Mouse (Mus musculus) megakaryocyte, embryonic 14.5 days (primary cell): ENCODE data around the gene Mknk2. TPM values are rescaled to one million over a fixed set of nuclear protein-coding genes. Genes with fewer than 3 reads are reported as not detected.

Experiments used
- H3K27me3 ChIP-seq: replicated peaks from 2 replicates; pipeline ENCODE3; 2012; ENCODE audit warnings: inconsistent platforms
- H3K36me3 ChIP-seq: replicated peaks from 2 replicates; pipeline ENCODE3; 2012; ENCODE audit warnings: low read length, inconsistent platforms, mixed read lengths
- H3K4me1 ChIP-seq: 2 replicates; pipeline ENCODE4 v1.6.1; 2012; ENCODE audit warnings: inconsistent platforms
- H3K4me3 ChIP-seq: replicated peaks from 2 replicates; pipeline ENCODE3; 2012; ENCODE audit warnings: moderate library complexity, mild to moderate bottlenecking, inconsistent platforms
- H3K9me3 ChIP-seq: 2 replicates; pipeline ENCODE4 v1.6.1; 2012; ENCODE audit warnings: inconsistent platforms
- FLI1 ChIP-seq: IDR thresholded peaks from 2 replicates; pipeline ENCODE4 v1.6.1; 2012; ENCODE audit warnings: low read length, inconsistent platforms, mixed read lengths
- GATA1 ChIP-seq: IDR thresholded peaks from 3 replicates; pipeline ENCODE4 v1.6.1; 2012; ENCODE audit warnings: mixed read lengths, low read length, inconsistent platforms, borderline replicate concordance
- polyA plus RNA-seq: library from polyadenylated mRNA; stranded (reverse); fragments of >175 nt; gene quantifications from 2 replicates; pipeline ENCODE4 v1.2.3, GENCODE M21; 2012; ENCODE audit warnings: low replicate concordance; ENCODE audit not compliant: insufficient read depth

The Mknk2 gene
- polyA plus RNA-seq, 1 experiment = 472 TPM

- Histone ChIP-seq H3K4me3 (peak overlapping the region; percentile 89), H3K9me3 (no peaks in the 10 kb centered on the region), H3K27me3 (no peaks in the 10 kb centered on the region), H3K4me1 (peaks cover 86% of the 10 kb centered on the region), H3K36me3 (peaks cover 57% of the 10 kb centered on the region)
- no peak for TF ChIP-seq GATA1
- no peak for TF ChIP-seq FLI1
These were observed 22.2 kb upstream of the Mknk2 start for GRCm38 (mm10) chr10:80700038-80700504.

GRCm38 (mm10) chr10:80698605-80699004 lies 20.7 kb upstream of the Mknk2 start:
- peaks cover 56% of the 10 kb centered on the region for H3K36me3 ChIP-seq
- TF ChIP-seq FLI1 (no peak), GATA1 (no peak)

GRCm38 (mm10) chr10:80697812-80698211 lies 19.9 kb upstream of the Mknk2 start:
- H3K4me1 ChIP-seq = peaks cover 86% of the 10 kb centered on the region
- H3K36me3 ChIP-seq = peaks cover 59% of the 10 kb centered on the region
- H3K27me3 ChIP-seq = no peaks in the 10 kb centered on the region
- peak overlapping the region; percentile 86 for H3K4me3 ChIP-seq
- no peak for TF ChIP-seq FLI1
- TF ChIP-seq GATA1 = peak; percentile 93
- H3K9me3 ChIP-seq = no peaks in the 10 kb centered on the region

More at GRCm38 (mm10) chr10:80698605-80699004, 20.7 kb upstream of the Mknk2 start:
- peak overlapping the region; percentile 86 for H3K4me3 ChIP-seq
- peaks cover 86% of the 10 kb centered on the region for H3K4me1 ChIP-seq
- no peaks in the 10 kb centered on the region for H3K9me3 ChIP-seq
- H3K27me3 ChIP-seq = no peaks in the 10 kb centered on the region

- Histone ChIP-seq H3K27me3 (no peaks in the 10 kb centered on the region), H3K36me3 (peaks cover 63% of the 10 kb centered on the region), H3K4me1 (peaks cover 87% of the 10 kb centered on the region), H3K4me3 (peak overlapping the region; percentile 86), H3K9me3 (no peaks in the 10 kb centered on the region)
- TF ChIP-seq GATA1 (no peak), FLI1 (no peak)
These were observed 19.5 kb upstream of the Mknk2 start for GRCm38 (mm10) chr10:80697393-80697787.

- H3K36me3 ChIP-seq = peaks cover 69% of the 10 kb centered on the region
These were observed 18.8 kb upstream of the Mknk2 start for GRCm38 (mm10) chr10:80696502-80697392.

GRCm38 (mm10) chr10:80695801-80696501 lies 18.0 kb upstream of the Mknk2 start:
- peaks cover 77% of the 10 kb centered on the region for H3K36me3 ChIP-seq
- TF ChIP-seq FLI1 (no peak), GATA1 (no peak)
- peaks cover 100% of the 10 kb centered on the region for H3K4me1 ChIP-seq
- peak overlapping the region; percentile 88 for H3K4me3 ChIP-seq
- H3K9me3 ChIP-seq = no peaks in the 10 kb centered on the region
- H3K27me3 ChIP-seq = no peaks in the 10 kb centered on the region

More at GRCm38 (mm10) chr10:80696502-80697392, 18.8 kb upstream of the Mknk2 start:
- H3K4me3 ChIP-seq = peak overlapping the region; percentile 88
- H3K27me3 ChIP-seq = no peaks in the 10 kb centered on the region
- peaks cover 93% of the 10 kb centered on the region for H3K4me1 ChIP-seq
- no peak for TF ChIP-seq GATA1
- no peak for TF ChIP-seq FLI1
- H3K9me3 ChIP-seq = no peaks in the 10 kb centered on the region

GRCm38 (mm10) chr10:80695186-80695585 lies 17.3 kb upstream of the Mknk2 start:
- no peaks in the 10 kb centered on the region for H3K27me3 ChIP-seq
- H3K4me1 ChIP-seq = peaks cover 100% of the 10 kb centered on the region
- H3K4me3 ChIP-seq = peak overlapping the region; percentile 88
- peaks cover 84% of the 10 kb centered on the region for H3K36me3 ChIP-seq
- TF ChIP-seq FLI1 (peak; percentile 93), GATA1 (no peak)
- no peaks in the 10 kb centered on the region for H3K9me3 ChIP-seq

GRCm38 (mm10) chr10:80694159-80694938 lies 16.4 kb upstream of the Mknk2 start:
- no peak for TF ChIP-seq FLI1
- no peak for TF ChIP-seq GATA1
- Histone ChIP-seq H3K36me3 (peaks cover 84% of the 10 kb centered on the region), H3K4me1 (peaks cover 100% of the 10 kb centered on the region), H3K4me3 (peak overlapping the region; percentile 88), H3K9me3 (no peaks in the 10 kb centered on the region), H3K27me3 (no peaks in the 10 kb centered on the region)

GRCm38 (mm10) chr10:80693401-80694045 lies 15.6 kb upstream of the Mknk2 start:
- peaks cover 94% of the 10 kb centered on the region for H3K4me1 ChIP-seq

More at GRCm38 (mm10) chr10:80693401-80694045, 15.6 kb upstream of the Mknk2 start:
- Histone ChIP-seq H3K36me3 (peaks cover 86% of the 10 kb centered on the region), H3K27me3 (no peaks in the 10 kb centered on the region), H3K9me3 (no peaks in the 10 kb centered on the region), H3K4me3 (peak overlapping the region; percentile 88)
- TF ChIP-seq FLI1 = no peak
- no peak for TF ChIP-seq GATA1
